Mouse (Mus musculus): ENCODE results near the gene Lyrm4. TPM values are rescaled to one million over a fixed set of nuclear protein-coding genes. Genes with fewer than 3 reads are reported as not detected.

Lyrm4 gene
- 7.8 TPM for polyA plus RNA-seq (2017; shearing (Covaris generic))

GRCm38 (mm10) chr13:36117143-36118014 is at the start of gene Lyrm4, which contains the start of gene Fars2:
Lyrm4 (minus strand) TSS chr13:36117526.
Fars2 (plus strand) TSS chr13:36117412.

GRCm38 (mm10) chr13:35958539-35958938 is 158.8 kb downstream of the Lyrm4 start, which contains the start of gene Ppp1r3g:
Ppp1r3g (plus strand) TSS chr13:35958839.

Other genes with a start within 250 kb of the Lyrm4 start
- gene Rpp40, start 211.2 kb downstream of the Lyrm4 start, polyA plus RNA-seq (2017; shearing (Covaris generic)): 7.5 TPM
- gene Ppp1r3g, start 158.7 kb downstream of the Lyrm4 start, polyA plus RNA-seq (2017; shearing (Covaris generic)): not detected
- 33.6 TPM for gene Fars2, start 114 bp downstream of the Lyrm4 start, polyA plus RNA-seq (2017; shearing (Covaris generic))